ENCODE assay signal across 24 mouse cellular contexts in genomic region chr16:95868896-95869295, GRCm38 (mm10).
DNase-seq lines count a peak whose midpoint lies in the region; ATAC-seq lines count a peak whose summit lies in the region.
"Had no signal": no experiment of that assay in that cellular context is flagged by ENCODE, and none has a peak within 500 bp of the region (broad histone marks: within the 10 kb centered on the region; RNA-seq: fewer than 3 reads in every experiment).

No protein-coding gene starts in this region.

- no peaks in the 10 kb centered on the region for H3K36me3 ChIP-seq in heart, embryonic 10.5 days
- H3K36me3 ChIP-seq in megakaryocyte, embryonic 14.5 days (replicated peaks; ENCODE audit: low read length) = no peaks in the 10 kb centered on the region
- H3K36me3 ChIP-seq in embryonic facial prominence, embryonic 12.5 days = no peaks in the 10 kb centered on the region
- H3K36me3 ChIP-seq: forebrain, embryonic 10.5 days; forebrain, embryonic 15.5 days; heart, embryonic 13.5 days; hindbrain, embryonic 10.5 days; hindbrain, embryonic 15.5 days; stomach, embryonic 15.5 days had no signal

- no peak overlapping the region for H3K27ac ChIP-seq in heart, embryonic 10.5 days
- H3K27ac ChIP-seq in embryonic facial prominence, embryonic 12.5 days = no peak overlapping the region
- H3K27ac ChIP-seq: forebrain, embryonic 10.5 days; forebrain, embryonic 15.5 days; heart, embryonic 13.5 days; hindbrain, embryonic 10.5 days; hindbrain, embryonic 15.5 days; stomach, embryonic 15.5 days had no signal

- H3K9me3 ChIP-seq in heart, embryonic 10.5 days = no peaks in the 10 kb centered on the region
- H3K9me3 ChIP-seq in megakaryocyte, embryonic 14.5 days = no peaks in the 10 kb centered on the region
- no peaks in the 10 kb centered on the region for H3K9me3 ChIP-seq in embryonic facial prominence, embryonic 12.5 days
- H3K9me3 ChIP-seq: forebrain, embryonic 10.5 days; forebrain, embryonic 15.5 days; heart, embryonic 13.5 days; hindbrain, embryonic 10.5 days; hindbrain, embryonic 15.5 days; stomach, embryonic 15.5 days had no signal

- WGBS in heart, embryonic 10.5 days = 82% methylated on average over 1 of the region's 1 CpGs
- WGBS in embryonic facial prominence, embryonic 12.5 days = 94% methylated on average over 1 of the region's 1 CpGs

- H3K27me3 ChIP-seq in heart, embryonic 10.5 days (ENCODE audit: insufficient read depth, poor library complexity, severe bottlenecking) = no peaks in the 10 kb centered on the region
- H3K27me3 ChIP-seq in megakaryocyte, embryonic 14.5 days (replicated peaks) = peaks cover 71% of the 10 kb centered on the region
- H3K27me3 ChIP-seq in embryonic facial prominence, embryonic 12.5 days = no peaks in the 10 kb centered on the region
- H3K27me3 ChIP-seq: forebrain, embryonic 15.5 days; heart, embryonic 13.5 days; hindbrain, embryonic 15.5 days; stomach, embryonic 15.5 days had no signal

- H3K4me1 ChIP-seq in heart, embryonic 10.5 days = peaks cover 15% of the 10 kb centered on the region
- peaks cover 47% of the 10 kb centered on the region for H3K4me1 ChIP-seq in megakaryocyte, embryonic 14.5 days
- peaks cover 13% of the 10 kb centered on the region for H3K4me1 ChIP-seq in embryonic facial prominence, embryonic 12.5 days
- H3K4me1 ChIP-seq: forebrain, embryonic 15.5 days; hindbrain, embryonic 15.5 days; stomach, embryonic 15.5 days had no signal

- no peak overlapping the region for H3K9ac ChIP-seq in embryonic facial prominence, embryonic 12.5 days
- H3K9ac ChIP-seq: forebrain, embryonic 15.5 days; heart, embryonic 13.5 days; hindbrain, embryonic 15.5 days; stomach, embryonic 15.5 days had no signal

- H3K4me3 ChIP-seq in heart, embryonic 10.5 days = no peak overlapping the region
- H3K4me3 ChIP-seq in megakaryocyte, embryonic 14.5 days (replicated peaks) = peak overlapping the region; percentile 72
- H3K4me3 ChIP-seq in embryonic facial prominence, embryonic 12.5 days = no peak overlapping the region
- H3K4me3 ChIP-seq: forebrain, embryonic 10.5 days; forebrain, embryonic 15.5 days; heart, adult 2 months; heart, embryonic 13.5 days; hindbrain, embryonic 10.5 days; hindbrain, embryonic 15.5 days; stomach, embryonic 15.5 days had no signal

- ATAC-seq in megakaryocyte, adult 5-6 weeks (ENCODE audit: poor library complexity, severe bottlenecking) = no peak
- ATAC-seq in embryonic facial prominence, embryonic 12.5 days (ENCODE audit: insufficient number of reproducible peaks, insufficient read depth, low FRiP score, low TSS enrichment) = 0 out of 2 replicates have a peak, but pooled peaks have one; percentile 16
- ATAC-seq: forebrain, embryonic 15.5 days; midbrain, embryonic 16.5 days had no signal

- no peak overlapping the region for H3K4me2 ChIP-seq in embryonic facial prominence, embryonic 12.5 days (replicated peaks)
- H3K4me2 ChIP-seq: forebrain, embryonic 15.5 days; heart, embryonic 13.5 days; hindbrain, embryonic 15.5 days; stomach, embryonic 15.5 days had no signal

- peak; percentile 64 for DNase-seq in heart, embryonic 10.5 days (ENCODE audit: low spot score)
- DNase-seq in heart, postnatal 4 days = no peak
- peak; percentile 38 for DNase-seq in thymus, postnatal 4 days
- DNase-seq in testis, postnatal 14 days (ENCODE audit: low spot score) = no peak
- DNase-seq: adrenal gland, postnatal 14 days; cerebellum, adult 11-12 months; cerebellum, postnatal 14 days; heart, postnatal 10 days; kidney, adult 8-10 months; layer of hippocampus, postnatal 36 days; left cerebral cortex, postnatal 4 days; lung, postnatal 36 days; right cerebral cortex, postnatal 25 days had no signal

Comparison
In these comparisons a context has a peak if more than half of its experiments do, and no peak if none do; other contexts are left out.
1. DNase-seq: peak in heart, embryonic 10.5 days (single experiment) and thymus, postnatal 4 days (single experiment); none in heart, postnatal 4 days (single experiment) and testis, postnatal 14 days (single experiment).